Mouse (Mus musculus): ENCODE measurements around the gene Ube2t. TPM values are rescaled to one million over a fixed set of nuclear protein-coding genes. Genes with fewer than 3 reads are reported as not detected.

Ube2t gene
- total RNA-seq, 2 experiments from 2014 or later = 5.5 to 6.6 TPM

DNA sequence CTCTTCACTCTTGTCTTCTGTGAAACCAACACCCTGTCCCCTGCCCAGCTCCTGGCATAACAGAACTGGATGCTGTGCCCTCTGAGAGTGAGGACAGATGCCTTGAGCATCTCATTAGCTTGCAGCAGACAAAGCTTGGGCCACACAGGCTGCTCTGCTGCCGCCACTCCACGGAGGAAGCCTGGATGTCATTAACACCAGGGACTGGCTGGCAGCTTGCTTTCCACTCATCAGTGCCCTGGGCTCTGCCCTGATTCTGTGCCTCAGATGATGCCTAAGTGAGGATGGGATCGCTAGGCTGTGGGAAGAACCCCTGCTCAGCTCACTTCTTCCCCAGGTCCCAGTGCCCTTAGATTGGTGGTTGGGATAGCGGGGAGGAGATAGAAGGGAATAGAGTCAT, 33.1 kb downstream of the Ube2t start:
- no peak for DNase-seq (ENCODE audit: low spot score)

GRCm38 (mm10) chr1:134995954-134996353, 33.6 kb downstream of the Ube2t start:
- no peak for DNase-seq (ENCODE audit: low spot score)

DNA sequence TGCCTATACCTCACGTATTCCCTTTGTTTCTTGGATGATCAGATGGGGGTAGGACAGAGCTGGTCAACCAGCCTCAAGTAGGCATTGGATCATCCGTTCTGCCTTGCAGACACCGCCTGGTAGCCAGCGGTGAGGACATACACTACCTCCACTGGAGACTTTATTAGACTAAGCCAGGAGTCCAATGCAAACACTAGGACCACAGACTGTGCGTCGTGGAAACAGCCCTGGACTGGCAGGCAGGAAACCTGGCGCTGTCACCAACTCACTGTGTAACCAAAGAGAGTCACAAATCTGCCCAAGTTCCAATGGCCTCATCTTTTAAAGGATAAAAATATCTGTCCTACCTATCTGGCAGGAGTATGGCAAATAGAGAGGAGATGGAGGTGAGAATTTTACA, 34.1 kb downstream of the Ube2t start:
- no peak for DNase-seq (ENCODE audit: low spot score)

GRCm38 (mm10) chr1:134997568-134997967, 35.2 kb downstream of the Ube2t start:
- no peak for DNase-seq (ENCODE audit: low spot score)

DNA sequence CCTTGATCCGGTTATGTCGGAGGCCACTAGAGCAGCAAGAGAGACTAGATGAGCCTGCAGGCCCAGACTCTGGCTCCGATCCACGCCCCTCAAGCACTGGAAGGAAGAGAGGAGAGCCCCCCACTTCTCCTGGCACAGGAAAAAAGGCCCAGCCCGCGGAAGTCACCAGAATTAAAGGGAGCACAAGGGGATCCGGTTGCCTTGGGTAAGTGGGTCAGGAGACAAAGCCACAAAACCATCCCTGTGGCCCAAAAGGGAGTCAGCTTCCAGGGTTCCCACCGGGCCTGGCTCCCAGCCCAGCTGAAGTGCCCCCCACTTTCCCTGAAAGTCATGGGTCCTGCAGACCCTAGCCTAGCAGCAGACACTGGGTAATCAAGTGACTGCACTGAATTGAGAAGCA, 35.9 kb downstream of the Ube2t start:
- no peak for DNase-seq (ENCODE audit: low spot score)

- no peak for DNase-seq (ENCODE audit: low spot score)
These were observed 38.2 kb downstream of the Ube2t start for GRCm38 (mm10) chr1:135000527-135000926.

- DNase-seq (ENCODE audit: low spot score) = no peak
These were observed 41.0 kb downstream of the Ube2t start for GRCm38 (mm10) chr1:135003346-135003745.

- DNase-seq (ENCODE audit: low spot score) = no peak
These were observed 43.3 kb downstream of the Ube2t start for GRCm38 (mm10) chr1:135005696-135006095.

GRCm38 (mm10) chr1:135009833-135010232, 47.5 kb downstream of the Ube2t start:
- no peak for DNase-seq (ENCODE audit: low spot score)

DNA sequence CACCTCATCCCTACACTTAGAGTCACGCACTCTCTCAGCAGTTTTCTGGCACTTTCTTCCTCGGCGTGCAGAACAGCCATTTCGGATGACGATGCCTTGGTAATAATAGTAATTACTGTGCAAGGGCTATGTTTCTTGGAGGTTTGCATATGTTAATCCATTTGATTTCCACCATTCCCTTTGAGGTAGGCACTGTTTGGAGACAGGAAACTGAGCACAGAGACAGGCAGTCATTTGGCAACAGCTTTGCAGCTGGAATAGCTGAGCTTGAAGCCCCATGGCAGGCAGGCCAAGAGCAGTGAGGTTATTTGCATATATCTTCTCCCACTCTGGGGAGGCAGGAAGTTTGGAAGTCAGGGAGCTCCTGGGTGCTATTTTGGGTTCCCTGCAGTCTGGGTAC, 49.5 kb downstream of the Ube2t start:
- DNase-seq (ENCODE audit: low spot score) = no peak

DNA sequence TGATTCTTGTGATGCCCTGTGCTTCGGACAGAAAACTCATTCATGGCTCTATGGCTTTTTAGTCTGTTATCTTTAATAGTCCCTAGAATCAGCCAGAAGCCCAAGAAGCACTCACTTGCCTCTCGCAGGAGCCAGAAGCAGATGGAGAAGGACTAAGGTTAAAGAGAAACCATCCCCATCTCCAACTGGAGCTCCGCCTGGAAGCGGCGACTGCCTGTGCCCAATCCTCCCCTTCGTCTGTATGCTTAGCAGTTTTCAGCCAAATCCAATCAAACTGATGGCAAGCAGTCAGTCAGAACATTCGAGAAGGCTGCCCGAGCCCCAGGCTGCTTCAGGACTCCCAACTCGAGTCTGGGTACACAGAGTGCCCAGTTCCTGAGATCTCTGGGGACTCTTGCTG, 50.1 kb downstream of the Ube2t start:
- DNase-seq (ENCODE audit: low spot score) = no peak

GRCm38 (mm10) chr1:135014921-135015445, 52.6 kb downstream of the Ube2t start:
- no peak for DNase-seq (ENCODE audit: low spot score)

- no peak for DNase-seq (ENCODE audit: low spot score)
These were observed 54.7 kb downstream of the Ube2t start for GRCm38 (mm10) chr1:135016907-135017655.

- DNase-seq (ENCODE audit: low spot score) = peak; percentile 24
These were observed 55.3 kb downstream of the Ube2t start for GRCm38 (mm10) chr1:135017656-135018015.

- DNase-seq (ENCODE audit: low spot score) = no peak
These were observed 56.9 kb downstream of the Ube2t start for GRCm38 (mm10) chr1:135019087-135019774.

- DNase-seq (ENCODE audit: low spot score) = no peak
These were observed 57.4 kb downstream of the Ube2t start for GRCm38 (mm10) chr1:135019775-135020167.

- DNase-seq (ENCODE audit: low spot score) = no peak
These were observed 58.0 kb downstream of the Ube2t start for GRCm38 (mm10) chr1:135020281-135020940.

- DNase-seq (ENCODE audit: low spot score) = no peak
These were observed 58.6 kb downstream of the Ube2t start for GRCm38 (mm10) chr1:135020970-135021369.

- no peak for DNase-seq (ENCODE audit: low spot score)
These were observed 59.6 kb downstream of the Ube2t start for GRCm38 (mm10) chr1:135021936-135022335.

DNA sequence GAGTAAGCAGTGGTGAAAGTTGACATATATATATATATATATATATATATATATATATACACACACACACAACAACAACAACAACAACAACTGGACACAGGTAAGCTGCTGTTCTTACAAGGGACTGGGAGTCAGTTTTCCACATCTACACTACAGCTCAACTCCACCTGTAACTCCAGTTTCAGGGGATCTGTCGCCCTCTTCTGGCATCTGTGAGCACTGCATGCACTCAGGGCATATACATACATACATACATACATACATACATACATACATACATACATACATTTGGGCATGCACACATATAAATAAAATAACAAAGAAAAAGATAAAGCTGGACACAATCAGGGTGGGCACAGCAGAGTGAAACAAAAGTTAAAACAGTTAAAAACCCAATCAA, 61.2 kb downstream of the Ube2t start:
- no peak for DNase-seq (ENCODE audit: low spot score)
